Mouse (Mus musculus) adipocyte (in vitro differentiated cells): Measurements from ENCODE around the gene Ccdc149.

ENCODE experiments used
- DNase-seq: peaks from one replicate; pipeline ENCODE4 v3.0.0-alpha.2; 2016; ENCODE audit warnings: low spot score

Gene Ccdc149

GRCm38 (mm10) chr5:52470991-52471801, at the start of gene Ccdc149:
Ccdc149 (minus strand) TSS chr5:52471521.
- no peak for DNase-seq

- no peak for DNase-seq
These were observed 48.6 kb upstream of the Ccdc149 start for GRCm38 (mm10) chr5:52519921-52520320.

- no peak for DNase-seq
These were observed 44.8 kb upstream of the Ccdc149 start for GRCm38 (mm10) chr5:52516072-52516476.

GRCm38 (mm10) chr5:52515246-52516021, 44.1 kb upstream of the Ccdc149 start:
- peak; percentile 27 for DNase-seq

- DNase-seq = peak; percentile 57
These were observed 39.8 kb upstream of the Ccdc149 start for GRCm38 (mm10) chr5:52511089-52511488.

- DNase-seq = no peak
These were observed 38.1 kb upstream of the Ccdc149 start for GRCm38 (mm10) chr5:52509416-52509815.

GRCm38 (mm10) chr5:52504666-52505065, 33.3 kb upstream of the Ccdc149 start:
- no peak for DNase-seq

GRCm38 (mm10) chr5:52504148-52504547, 32.8 kb upstream of the Ccdc149 start:
- DNase-seq = no peak

- no peak for DNase-seq
These were observed 24.4 kb upstream of the Ccdc149 start for GRCm38 (mm10) chr5:52495671-52496070.

- no peak for DNase-seq
These were observed 20.2 kb upstream of the Ccdc149 start for GRCm38 (mm10) chr5:52491496-52491895.

GRCm38 (mm10) chr5:52487559-52488430, 16.5 kb upstream of the Ccdc149 start:
- DNase-seq = no peak

GRCm38 (mm10) chr5:52476826-52477225, 5.5 kb upstream of the Ccdc149 start:
- DNase-seq = no peak

GRCm38 (mm10) chr5:52476292-52476701, 5.0 kb upstream of the Ccdc149 start:
- no peak for DNase-seq

- DNase-seq = no peak
These were observed 2.7 kb upstream of the Ccdc149 start for GRCm38 (mm10) chr5:52473988-52474387.

GRCm38 (mm10) chr5:52470551-52470950, 770 bp downstream of the Ccdc149 start:
- no peak for DNase-seq

- DNase-seq = no peak
These were observed 3.5 kb downstream of the Ccdc149 start for GRCm38 (mm10) chr5:52467841-52468240.

GRCm38 (mm10) chr5:52462447-52462846, 8.9 kb downstream of the Ccdc149 start:
- no peak for DNase-seq

- DNase-seq = no peak
These were observed 9.7 kb downstream of the Ccdc149 start for GRCm38 (mm10) chr5:52461434-52462124.

GRCm38 (mm10) chr5:52459308-52459707, 12.0 kb downstream of the Ccdc149 start:
- no peak for DNase-seq

GRCm38 (mm10) chr5:52457154-52457553, 14.2 kb downstream of the Ccdc149 start:
- DNase-seq = no peak

- DNase-seq = no peak
These were observed 20.5 kb downstream of the Ccdc149 start for GRCm38 (mm10) chr5:52450821-52451220.

- DNase-seq = no peak
These were observed 22.1 kb downstream of the Ccdc149 start for GRCm38 (mm10) chr5:52449187-52449586.
